Mouse (Mus musculus) lung, postnatal 36 days (tissue): ENCODE measurements around the gene Map4k2.

Source experiments
- DNase-seq: peaks from one replicate; pipeline ENCODE4 v3.0.0; 2022; ENCODE audit warnings: mixed read lengths

Gene Map4k2

GRCm38 (mm10) chr19:6318145-6318544, 22.8 kb upstream of the Map4k2 start:
- DNase-seq = no peak

- DNase-seq = no peak
Measured at GRCm38 (mm10) chr19:6321358-6321757, 19.6 kb upstream of the Map4k2 start.

- peak; percentile 63 for DNase-seq
Measured at GRCm38 (mm10) chr19:6321786-6322621, 18.9 kb upstream of the Map4k2 start.

GRCm38 (mm10) chr19:6324751-6325150, 16.2 kb upstream of the Map4k2 start:
- DNase-seq = no peak

- DNase-seq = no peak
Measured at GRCm38 (mm10) chr19:6331178-6331577, 9.8 kb upstream of the Map4k2 start.

GRCm38 (mm10) chr19:6331719-6332516, 9.0 kb upstream of the Map4k2 start:
- DNase-seq = peak; percentile 62

- DNase-seq = no peak
Measured at GRCm38 (mm10) chr19:6333761-6334595, 7.0 kb upstream of the Map4k2 start.

GRCm38 (mm10) chr19:6334673-6335457, 6.1 kb upstream of the Map4k2 start, which contains the start of gene Men1:
Men1 (plus strand) TSS chr19:6334979.
- DNase-seq = peak; percentile 97

- DNase-seq = peak; percentile 26
Measured at GRCm38 (mm10) chr19:6335458-6335827, 5.5 kb upstream of the Map4k2 start.

- no peak for DNase-seq
Measured at GRCm38 (mm10) chr19:6336920-6337319, 4.0 kb upstream of the Map4k2 start.

- no peak for DNase-seq
Measured at GRCm38 (mm10) chr19:6338171-6338570, 2.8 kb upstream of the Map4k2 start.

GRCm38 (mm10) chr19:6338716-6339115, 2.2 kb upstream of the Map4k2 start:
- DNase-seq = peak; percentile 27

- no peak for DNase-seq
Measured at GRCm38 (mm10) chr19:6339191-6339590, 1.7 kb upstream of the Map4k2 start.

- DNase-seq = peak; percentile 91
Measured at GRCm38 (mm10) chr19:6339890-6340504, 938 bp upstream of the Map4k2 start.

GRCm38 (mm10) chr19:6341453-6342077, 630 bp downstream of the Map4k2 start:
- no peak for DNase-seq

GRCm38 (mm10) chr19:6342276-6342933, 1.5 kb downstream of the Map4k2 start:
- DNase-seq = peak; percentile 51

GRCm38 (mm10) chr19:6343066-6343925, 2.4 kb downstream of the Map4k2 start:
- no peak for DNase-seq

GRCm38 (mm10) chr19:6343996-6344395, 3.1 kb downstream of the Map4k2 start:
- DNase-seq = no peak

- no peak for DNase-seq
Measured at GRCm38 (mm10) chr19:6346023-6346422, 5.1 kb downstream of the Map4k2 start.

GRCm38 (mm10) chr19:6346661-6347060, 5.7 kb downstream of the Map4k2 start:
- DNase-seq = no peak
